Mouse (Mus musculus) stomach, embryonic 16.5 days (tissue): ENCODE measurements around the gene Numb. TPM values are rescaled to one million over a fixed set of nuclear protein-coding genes. Genes with fewer than 3 reads are reported as not detected.

Experiments used
- ATAC-seq: fragments of 200-750 bp; cut with Nextera tagmentation; 2 replicates; pipeline ENCODE4 v1.8.0; 2017; ENCODE audit warnings: moderate number of reproducible peaks, moderate TSS enrichment; ENCODE audit not compliant: insufficient read depth, low FRiP score
- H3K27ac ChIP-seq: fragments of 300-500 bp; sonication (generic); 2 replicates; pipeline ENCODE4 v1.5.1; 2014; ENCODE audit warnings: low read length
- H3K27me3 ChIP-seq: fragments of 300-500 bp; sonication (generic); 2 replicates; pipeline ENCODE4 v1.6.1; 2014; ENCODE audit warnings: low read length, control low read depth, mixed read lengths; ENCODE audit not compliant: control insufficient read depth, insufficient read depth
- H3K36me3 ChIP-seq: fragments of 300-500 bp; sonication (generic); 2 replicates; pipeline ENCODE4 v1.6.1; 2014; ENCODE audit warnings: low read length; ENCODE audit not compliant: control insufficient read depth, insufficient read depth
- H3K4me1 ChIP-seq: fragments of 300-500 bp; sonication (generic); 2 replicates; pipeline ENCODE4 v1.6.1; 2014; ENCODE audit warnings: low read length, control low read depth, mixed read lengths; ENCODE audit not compliant: control insufficient read depth, insufficient read depth
- H3K4me2 ChIP-seq: fragments of 300-500 bp; sonication (generic); 2 replicates; pipeline ENCODE4 v1.6.1; 2014; ENCODE audit warnings: low read depth, low read length, mixed read lengths
- H3K4me3 ChIP-seq: fragments of 300-500 bp; sonication (generic); replicated peaks from 2 replicates; pipeline ENCODE4 v1.5.1; 2014; ENCODE audit warnings: mild to moderate bottlenecking, low read length
- H3K9ac ChIP-seq: fragments of 300-500 bp; sonication (generic); 2 replicates; pipeline ENCODE4 v1.6.1; 2014; ENCODE audit warnings: low read length
- H3K9me3 ChIP-seq: fragments of 300-500 bp; sonication (generic); replicated peaks from 2 replicates; pipeline ENCODE4 v1.6.1; 2016; ENCODE audit warnings: low read length, control low read depth; ENCODE audit not compliant: control insufficient read depth
- WGBS: fragments of 180-500 bp; shearing (Covaris S2); extraction: QIAGEN DNeasy Blood & Tissue Kit; methylation state at CpG from one replicate; pipeline ENCODE4 v1.1.7; 2014; 5-methylcytosine and 5-hydroxymethylcytosine counted together
- polyA plus RNA-seq: library from polyadenylated mRNA; unstranded; fragments of >200 nt; fragmentation: Nextera tagmentation; extraction: Ambion mirVana; gene quantifications from 2 replicates; pipeline ENCODE4 v1.2.1, GENCODE M21; 2015

The Numb gene
- polyA plus RNA-seq, 1 experiment from 2014 or later = 37.6 TPM

DNA sequence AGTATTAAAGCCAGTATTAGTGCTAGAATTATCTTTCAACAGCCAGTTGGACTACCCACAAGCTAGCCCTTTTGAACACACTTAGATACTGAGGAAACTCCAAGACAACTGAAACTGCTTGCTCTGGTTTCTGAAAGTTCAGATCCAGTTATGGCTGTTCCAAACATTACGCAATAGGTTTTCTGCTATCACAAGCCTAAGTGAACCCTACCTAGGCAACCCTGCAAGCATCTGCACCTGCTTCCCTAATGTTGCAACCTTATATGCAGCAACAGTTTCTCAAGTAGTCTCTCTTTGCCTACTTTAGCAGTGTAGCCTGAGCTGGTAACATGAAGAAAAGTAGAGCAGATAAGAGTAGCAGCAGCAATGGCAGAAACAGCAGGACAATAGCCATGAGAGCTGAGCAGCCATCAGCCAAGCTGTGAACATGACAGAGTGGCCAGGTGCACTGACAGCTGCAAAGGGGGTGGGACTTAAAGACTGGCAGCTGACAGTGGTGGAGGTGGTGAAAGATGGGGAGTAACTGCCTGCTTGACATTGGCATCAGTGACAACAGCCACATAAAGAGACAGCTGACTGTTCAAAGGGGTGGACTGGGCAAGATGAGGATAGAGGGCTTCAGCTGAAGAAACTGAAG is 73.0 kb downstream of the Numb start:
- Histone ChIP-seq H3K36me3 (no peaks in the 10 kb centered on the region), H3K9me3 (no peaks in the 10 kb centered on the region), H3K4me2 (no peak overlapping the region), H3K9ac (no peak overlapping the region), H3K4me3 (no peak overlapping the region), H3K4me1 (no peaks in the 10 kb centered on the region), H3K27ac (no peak overlapping the region), H3K27me3 (no peaks in the 10 kb centered on the region)
- ATAC-seq = no peak
- WGBS = 86% methylated on average over 1 of the region's 1 CpGs

DNA sequence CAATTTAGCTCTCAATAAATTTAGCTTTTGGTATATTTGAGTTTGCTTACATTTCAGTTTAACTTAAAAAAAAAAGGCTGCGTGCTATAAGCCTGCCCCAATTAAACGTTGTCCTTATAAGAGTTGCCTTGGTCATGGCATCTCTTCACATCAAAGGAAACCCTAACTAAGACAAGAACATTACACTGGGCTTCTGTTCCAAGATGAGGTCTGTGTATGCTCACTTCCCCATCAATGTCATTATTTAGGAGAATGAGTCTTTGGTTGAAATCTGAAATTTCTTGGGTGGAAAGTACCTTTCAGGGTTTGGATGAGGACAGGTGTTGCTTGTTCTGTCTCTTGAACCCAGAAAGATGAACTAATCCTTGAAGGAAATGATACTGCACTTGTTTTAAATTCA is 73.9 kb downstream of the Numb start:
- Histone ChIP-seq H3K9ac (no peak overlapping the region), H3K4me1 (no peaks in the 10 kb centered on the region), H3K4me3 (no peak overlapping the region), H3K27ac (no peak overlapping the region), H3K4me2 (no peak overlapping the region), H3K27me3 (no peaks in the 10 kb centered on the region), H3K36me3 (no peaks in the 10 kb centered on the region), H3K9me3 (no peaks in the 10 kb centered on the region)
- ATAC-seq = no peak
- 81% methylated on average over 2 of the region's 2 CpGs for WGBS

DNA sequence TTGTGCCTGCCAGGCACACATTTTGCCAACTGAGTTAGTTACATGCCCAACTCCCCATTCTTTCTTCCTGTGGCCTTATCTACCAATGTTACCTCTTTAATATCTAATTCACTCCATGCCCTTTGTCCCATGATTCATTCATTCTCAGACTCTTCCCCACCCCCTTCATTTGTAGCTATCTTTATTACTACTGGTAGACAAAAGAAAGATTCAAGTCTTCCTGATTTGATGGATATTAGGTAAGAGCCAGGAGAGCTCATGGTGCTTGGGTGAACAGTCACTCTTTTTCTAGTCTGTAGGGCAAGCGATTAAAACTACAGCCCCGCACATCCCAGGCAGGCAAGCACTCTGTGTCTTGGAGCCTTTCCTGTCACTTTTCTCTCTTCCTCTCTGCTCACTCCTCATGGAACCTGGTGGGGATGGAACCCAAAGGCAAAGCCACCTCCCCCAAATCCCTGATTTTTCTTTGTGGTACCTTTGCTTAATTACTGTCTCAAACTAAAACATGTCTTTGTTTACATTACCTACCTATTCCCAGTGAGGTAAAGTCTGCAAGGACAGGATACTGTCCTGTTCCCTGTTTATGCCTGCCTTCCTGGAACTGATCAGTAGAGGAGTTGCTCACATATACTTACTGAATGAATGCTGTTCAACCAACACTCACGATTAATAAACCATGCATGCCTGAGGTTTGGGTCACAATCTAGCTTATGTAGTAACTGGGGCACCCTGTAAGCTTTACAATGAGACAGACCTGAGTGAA is 78.9 kb downstream of the Numb start:
- ATAC-seq = no peak
- H3K27me3 ChIP-seq = no peaks in the 10 kb centered on the region
- H3K4me1 ChIP-seq = no peaks in the 10 kb centered on the region
- H3K27ac ChIP-seq = no peak overlapping the region
- H3K4me3 ChIP-seq = no peak overlapping the region
- H3K4me2 ChIP-seq = no peak overlapping the region
- 0 out of 2 replicates have a peak, but pooled peaks cover 3% of the 10 kb centered on the region for H3K36me3 ChIP-seq
- H3K9me3 ChIP-seq = no peaks in the 10 kb centered on the region
- 81% methylated on average over 3 of the region's 3 CpGs for WGBS
- H3K9ac ChIP-seq = no peak overlapping the region

DNA sequence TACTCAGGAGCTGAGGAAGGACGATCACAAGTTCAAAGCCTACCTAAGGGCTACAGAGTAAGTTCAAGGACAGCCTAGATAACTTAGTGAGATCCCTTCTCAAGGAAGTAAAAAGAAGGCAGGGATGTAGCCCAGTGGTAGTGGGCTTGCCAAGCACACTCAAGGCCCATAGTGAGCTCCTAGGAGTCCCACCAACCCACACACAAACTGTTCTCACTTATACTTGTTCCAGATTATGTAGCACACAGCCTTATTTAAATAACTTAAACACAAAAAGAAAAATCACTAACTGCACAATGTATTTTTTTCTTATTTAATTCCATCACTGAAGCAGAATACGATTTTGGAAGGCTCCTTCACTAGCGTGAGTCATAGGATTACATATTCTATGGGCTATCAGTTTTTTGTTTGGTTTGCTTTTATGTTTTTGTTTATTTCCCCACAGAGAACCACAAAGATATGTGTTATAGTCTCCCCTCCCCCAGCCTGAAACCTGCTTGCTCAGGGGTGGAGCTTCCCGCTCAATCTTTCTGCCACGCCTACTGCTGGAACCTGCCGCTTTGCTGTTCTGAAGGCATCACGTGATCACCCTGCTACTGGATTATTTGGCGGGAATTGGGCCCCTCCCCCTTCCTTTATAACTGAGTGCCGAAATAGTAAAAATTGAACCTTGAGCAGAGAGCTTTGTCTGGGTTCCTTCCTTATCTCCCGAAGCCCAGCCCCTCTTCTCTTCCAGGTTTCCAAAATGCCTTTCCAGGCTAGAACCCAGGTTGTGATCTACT is 80.1 kb downstream of the Numb start:
- ATAC-seq = no peak
- H3K27ac ChIP-seq = no peak overlapping the region
- 86% methylated on average over 10 of the region's 10 CpGs for WGBS

DNA sequence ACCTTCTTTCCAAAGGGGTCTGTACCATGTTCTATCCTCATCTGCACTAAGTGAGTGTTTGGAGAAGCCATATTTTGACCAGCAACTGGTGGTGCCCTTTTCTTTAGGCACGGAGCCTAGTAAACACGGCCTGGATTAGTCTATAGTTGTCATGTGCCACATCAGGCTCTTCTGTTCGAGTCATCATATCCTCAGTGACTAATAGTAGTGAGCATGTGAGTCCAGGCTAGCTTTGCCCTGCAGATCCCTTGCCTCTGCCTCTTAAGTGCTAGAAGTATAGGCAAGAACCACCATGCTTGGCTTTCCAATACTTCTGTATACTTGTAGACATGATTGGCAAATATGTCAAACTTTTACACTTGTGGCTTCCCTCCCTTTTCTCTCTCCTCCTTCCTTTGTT is 87.8 kb downstream of the Numb start:
- Histone ChIP-seq H3K4me1 (no peaks in the 10 kb centered on the region), H3K27ac (no peak overlapping the region), H3K4me2 (no peak overlapping the region), H3K27me3 (no peaks in the 10 kb centered on the region), H3K36me3 (peaks cover 8% of the 10 kb centered on the region), H3K9me3 (no peaks in the 10 kb centered on the region), H3K4me3 (no peak overlapping the region), H3K9ac (no peak overlapping the region)
- WGBS = 86% methylated on average over 3 of the region's 3 CpGs
- no peak for ATAC-seq

More for the DNA sequence above, 80.1 kb downstream of the Numb start:
- no peak overlapping the region for H3K4me3 ChIP-seq
- no peaks in the 10 kb centered on the region for H3K27me3 ChIP-seq
- no peak overlapping the region for H3K9ac ChIP-seq
- no peak overlapping the region for H3K4me2 ChIP-seq
- 0 out of 2 replicates have a peak, but pooled peaks cover 3% of the 10 kb centered on the region for H3K36me3 ChIP-seq
- no peaks in the 10 kb centered on the region for H3K9me3 ChIP-seq
- H3K4me1 ChIP-seq = no peaks in the 10 kb centered on the region

DNA sequence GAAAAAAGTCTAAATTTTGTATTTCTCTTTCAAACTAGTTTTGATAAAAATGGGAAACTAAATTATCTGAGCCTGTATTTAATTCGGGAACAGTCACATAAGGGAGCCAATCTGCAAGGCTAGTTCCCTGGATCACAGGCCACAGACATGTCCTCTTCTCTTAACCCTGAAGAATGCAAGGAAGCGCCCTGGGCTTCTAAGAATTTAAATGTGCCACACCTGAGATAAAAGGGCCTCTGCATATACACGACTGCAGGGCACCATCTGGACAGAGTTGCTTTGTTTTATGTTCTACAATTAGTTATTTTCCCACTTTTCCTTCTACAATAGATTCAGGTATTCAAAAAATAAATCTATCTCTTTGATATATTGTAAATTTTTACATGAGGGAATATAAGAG is 91.3 kb downstream of the Numb start:
- Histone ChIP-seq H3K9me3 (no peaks in the 10 kb centered on the region), H3K27ac (no peak overlapping the region), H3K4me2 (no peak overlapping the region), H3K27me3 (no peaks in the 10 kb centered on the region), H3K4me1 (no peaks in the 10 kb centered on the region), H3K36me3 (peaks cover 6% of the 10 kb centered on the region), H3K9ac (no peak overlapping the region), H3K4me3 (no peak overlapping the region)
- WGBS = 74% methylated on average over 3 of the region's 3 CpGs
- ATAC-seq = no peak

DNA sequence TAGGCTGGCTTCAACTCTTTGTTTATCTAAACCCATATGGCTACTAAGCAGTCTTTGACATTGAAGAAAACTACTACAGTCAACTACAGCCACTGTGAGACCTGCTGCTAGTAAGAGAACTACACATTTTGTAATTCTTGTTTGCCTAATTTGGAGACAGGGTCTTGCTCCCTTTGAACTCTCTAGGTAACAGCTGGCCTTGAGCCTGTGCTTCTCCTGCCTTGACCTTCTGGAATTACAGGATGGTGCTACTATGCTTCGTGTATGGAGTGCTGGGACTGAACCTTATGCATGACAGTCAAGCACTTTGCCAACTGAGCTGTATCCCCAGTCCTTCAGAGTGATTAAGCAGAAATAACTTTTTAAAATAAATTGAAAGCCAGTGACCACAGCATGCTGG is 105.1 kb downstream of the Numb start:
- Histone ChIP-seq H3K4me1 (no peaks in the 10 kb centered on the region), H3K27ac (no peak overlapping the region), H3K4me2 (no peak overlapping the region), H3K4me3 (no peak overlapping the region), H3K9me3 (no peaks in the 10 kb centered on the region), H3K27me3 (no peaks in the 10 kb centered on the region), H3K36me3 (no peaks in the 10 kb centered on the region), H3K9ac (no peak overlapping the region)
- ATAC-seq = no peak
- WGBS = 68% methylated on average over 1 of the region's 1 CpGs

DNA sequence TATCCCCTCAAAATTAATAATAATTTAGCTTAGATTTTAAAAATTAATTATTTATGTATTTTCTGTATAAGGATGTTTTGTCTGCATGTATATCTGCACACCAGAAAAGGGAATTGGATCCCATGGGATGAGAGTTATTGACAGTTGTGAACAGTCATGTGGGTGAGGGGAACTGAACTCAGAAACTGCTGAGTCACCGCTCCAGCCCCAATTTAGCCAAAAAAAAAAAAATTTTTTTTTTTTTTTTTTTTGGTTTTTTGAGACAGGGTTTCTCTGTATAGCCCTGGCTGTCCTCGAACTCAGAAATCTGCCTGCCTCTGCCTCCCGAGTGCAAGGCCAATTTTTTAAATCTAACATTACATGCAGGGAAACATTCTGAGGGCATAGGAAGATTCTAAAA is 109.8 kb downstream of the Numb start:
- Histone ChIP-seq H3K9ac (no peak overlapping the region), H3K27ac (no peak overlapping the region), H3K4me3 (no peak overlapping the region), H3K36me3 (peaks cover 9% of the 10 kb centered on the region), H3K27me3 (no peaks in the 10 kb centered on the region), H3K4me2 (no peak overlapping the region), H3K9me3 (no peaks in the 10 kb centered on the region), H3K4me1 (no peaks in the 10 kb centered on the region)
- WGBS = 98% methylated on average over 3 of the region's 3 CpGs
- ATAC-seq = no peak

DNA sequence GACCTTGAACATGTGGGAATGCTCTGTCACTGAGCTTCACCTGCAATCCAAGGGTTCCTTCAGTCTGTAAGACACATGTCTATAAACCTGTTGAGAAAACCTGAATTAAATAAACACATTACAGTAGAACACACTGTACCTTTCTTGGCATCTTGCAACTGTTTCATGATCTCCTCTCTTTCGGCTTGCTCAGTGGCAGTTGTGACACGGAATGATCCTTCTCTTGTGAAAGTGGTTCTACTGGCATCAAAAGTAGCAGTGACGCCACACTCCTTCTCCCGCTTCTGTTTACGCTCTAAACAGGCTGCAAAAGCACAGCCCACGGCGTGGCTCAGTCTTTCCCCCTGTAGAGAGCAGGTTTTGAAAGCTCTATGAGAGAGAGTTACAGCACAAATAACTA is 118.1 kb downstream of the Numb start:
- Histone ChIP-seq H3K9me3 (no peaks in the 10 kb centered on the region), H3K4me2 (no peak overlapping the region), H3K27ac (no peak overlapping the region), H3K4me1 (no peaks in the 10 kb centered on the region), H3K27me3 (no peaks in the 10 kb centered on the region), H3K4me3 (no peak overlapping the region), H3K9ac (no peak overlapping the region), H3K36me3 (peaks cover 33% of the 10 kb centered on the region)
- 90% methylated on average over 7 of the region's 7 CpGs for WGBS
- no peak for ATAC-seq
